Mouse (Mus musculus) hindbrain, postnatal 0 days (tissue): ENCODE measurements around the gene Akr1cl. TPM values are rescaled to one million over a fixed set of nuclear protein-coding genes. Genes with fewer than 3 reads are reported as not detected.
A peak's percentile ranks its signal among the peaks of the same experiment; 100 is the strongest.

Source experiments
- ATAC-seq: fragments of 200-750 bp; cut with Nextera tagmentation; 2 replicates; pipeline ENCODE4 v1.8.0; 2017; ENCODE audit warnings: mild to moderate bottlenecking, moderate TSS enrichment, moderate library complexity
- DNase-seq: peaks from one replicate; pipeline ENCODE4 v3.0.0-alpha.2; 2015; ENCODE audit warnings: low spot score
- H3K27ac ChIP-seq: fragments of 300-500 bp; sonication (generic); 2 replicates; pipeline ENCODE4 v1.5.1; 2014; ENCODE audit warnings: mild to moderate bottlenecking
- H3K27me3 ChIP-seq: fragments of 300-500 bp; sonication (generic); 2 replicates; pipeline ENCODE4 v1.6.1; 2014; ENCODE audit warnings: low read length, mixed read lengths; ENCODE audit not compliant: insufficient read depth
- H3K36me3 ChIP-seq: fragments of 300-500 bp; sonication (generic); 2 replicates; pipeline ENCODE4 v1.6.1; 2014; ENCODE audit warnings: low read length, mixed read lengths; ENCODE audit not compliant: insufficient read depth
- H3K4me1 ChIP-seq: fragments of 300-500 bp; sonication (generic); 2 replicates; pipeline ENCODE4 v1.6.1; 2014; ENCODE audit warnings: antibody characterized with exemption, low read length, mixed read lengths; ENCODE audit not compliant: insufficient read depth
- H3K4me2 ChIP-seq: fragments of 300-500 bp; sonication (generic); 2 replicates; pipeline ENCODE4 v1.6.1; 2014; ENCODE audit warnings: low read depth, mild to moderate bottlenecking, low read length, moderate library complexity, mixed read lengths
- H3K4me3 ChIP-seq: fragments of 300-500 bp; sonication (generic); 2 replicates; pipeline ENCODE4 v1.5.1; 2014; ENCODE audit warnings: low read length
- H3K9ac ChIP-seq: fragments of 300-500 bp; sonication (generic); replicated peaks from 2 replicates; pipeline ENCODE4 v1.6.1; 2014; ENCODE audit warnings: mild to moderate bottlenecking, low read length, moderate library complexity, mixed read lengths
- H3K9me3 ChIP-seq: fragments of 300-500 bp; sonication (generic); 2 replicates; pipeline ENCODE4 v1.6.1; 2016; ENCODE audit warnings: low read length, mixed read lengths
- CTCF ChIP-seq: IDR thresholded peaks from 2 replicates; pipeline ENCODE4 v1.5.1; 2016; ENCODE audit warnings: antibody characterized with exemption, control low read depth, low read depth
- WGBS: fragments of 180-500 bp; shearing (Covaris S2); extraction: QIAGEN DNeasy Blood & Tissue Kit; methylation state at CpG from one replicate; pipeline ENCODE4 v1.1.7; 2014; 5-methylcytosine and 5-hydroxymethylcytosine counted together
- polyA plus RNA-seq: library from polyadenylated mRNA; unstranded; fragments of >200 nt; fragmentation: Nextera tagmentation; extraction: Ambion mirVana; gene quantifications from 2 replicates; pipeline ENCODE4 v1.2.1, GENCODE M21; 2015
- total RNA-seq: library from RNA; depleted of rRNA; stranded (reverse); fragments of >200 nt; gene quantifications from 2 replicates; pipeline ENCODE4 v1.2.3, GENCODE M21; 2014

Gene Akr1cl
- total and polyA plus RNA-seq, 2 experiments from 2014 or later, result 0.10 TPM; not detected in 1

- no peak overlapping the region for H3K9ac ChIP-seq
- no peak for TF ChIP-seq CTCF
- 59% methylated on average over 6 of the region's 6 CpGs for WGBS
Measured at GRCm38 (mm10) chr1:65040806-65041205, 8.2 kb upstream of the Akr1cl start.

DNA sequence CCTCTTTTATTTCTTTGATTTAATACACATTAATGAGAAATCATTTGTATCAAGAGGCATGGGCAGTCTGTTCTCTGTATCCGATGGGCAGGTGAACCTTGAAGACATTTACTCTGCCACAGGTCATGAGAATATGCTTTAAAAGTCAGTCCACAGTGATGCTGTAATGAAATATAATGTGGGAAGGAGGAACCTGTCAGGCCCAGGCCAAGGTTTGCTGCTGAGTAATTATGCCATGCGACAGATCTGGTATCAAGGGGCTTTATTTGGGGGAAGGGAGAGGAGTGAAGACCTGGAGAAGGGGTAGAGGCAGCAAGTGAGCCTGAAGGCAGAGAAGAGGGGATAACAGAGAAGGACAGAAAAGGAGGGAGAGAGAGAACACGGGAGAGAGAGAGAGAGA is 7.1 kb upstream of the Akr1cl start:
- no peak overlapping the region for H3K27ac ChIP-seq
- H3K9me3 ChIP-seq, result no peaks in the 10 kb centered on the region
- no peak overlapping the region for H3K9ac ChIP-seq
- H3K36me3 ChIP-seq, result no peaks in the 10 kb centered on the region
- 80% methylated on average over 3 of the region's 3 CpGs for WGBS
- H3K27me3 ChIP-seq, result no peaks in the 10 kb centered on the region
- no peak for DNase-seq
- no peak overlapping the region for H3K4me3 ChIP-seq
- H3K4me2 ChIP-seq, result no peak overlapping the region
- no peak for ATAC-seq
- no peak for TF ChIP-seq CTCF
- no peaks in the 10 kb centered on the region for H3K4me1 ChIP-seq

More at GRCm38 (mm10) chr1:65040806-65041205, 8.2 kb upstream of the Akr1cl start:
- ATAC-seq (no peak), DNase-seq (no peak)
- H3K4me2 ChIP-seq, result no peak overlapping the region
- no peaks in the 10 kb centered on the region for H3K4me1 ChIP-seq
- H3K9me3 ChIP-seq, result no peaks in the 10 kb centered on the region
- no peaks in the 10 kb centered on the region for H3K36me3 ChIP-seq
- no peak overlapping the region for H3K4me3 ChIP-seq
- H3K27ac ChIP-seq, result no peak overlapping the region
- no peaks in the 10 kb centered on the region for H3K27me3 ChIP-seq

- no peak overlapping the region for H3K4me3 ChIP-seq
- ATAC-seq (no peak), DNase-seq (no peak)
- no peaks in the 10 kb centered on the region for H3K27me3 ChIP-seq
- TF ChIP-seq CTCF, result no peak
- no peaks in the 10 kb centered on the region for H3K9me3 ChIP-seq
- no peak overlapping the region for H3K4me2 ChIP-seq
- H3K4me1 ChIP-seq, result no peaks in the 10 kb centered on the region
- WGBS, result 75% methylated on average over 2 of the region's 2 CpGs
- H3K27ac ChIP-seq, result no peak overlapping the region
- no peaks in the 10 kb centered on the region for H3K36me3 ChIP-seq
- H3K9ac ChIP-seq, result no peak overlapping the region
Measured at GRCm38 (mm10) chr1:65037542-65037941, 5.0 kb upstream of the Akr1cl start.

DNA sequence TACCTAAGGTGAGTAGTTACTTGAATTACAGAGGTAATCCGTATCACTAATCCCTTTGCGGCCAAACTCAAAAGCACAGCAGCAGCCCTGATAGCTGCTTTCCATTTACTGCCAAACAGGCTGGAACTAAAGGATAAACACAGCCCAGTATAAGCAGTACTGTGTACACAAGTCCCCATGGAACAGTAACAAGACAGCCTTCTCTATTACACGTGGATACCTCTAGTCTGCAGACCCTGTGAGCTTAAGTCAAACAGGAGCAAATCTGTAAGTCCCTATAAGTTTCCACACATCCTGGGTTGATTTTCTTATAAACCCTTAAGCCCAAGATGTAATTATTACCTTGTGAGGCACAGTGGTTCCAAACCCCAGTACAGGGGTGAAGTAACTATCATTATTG is 3.0 kb upstream of the Akr1cl start:
- Histone ChIP-seq H3K4me2 (no peak overlapping the region), H3K4me3 (no peak overlapping the region), H3K27me3 (no peaks in the 10 kb centered on the region), H3K4me1 (no peaks in the 10 kb centered on the region), H3K36me3 (no peaks in the 10 kb centered on the region), H3K27ac (no peak overlapping the region), H3K9ac (no peak overlapping the region), H3K9me3 (no peaks in the 10 kb centered on the region)
- ATAC-seq (no peak), DNase-seq (no peak)
- 45% methylated on average over 3 of the region's 3 CpGs for WGBS
- TF ChIP-seq CTCF, result no peak

- DNase-seq, result no peak
- H3K27me3 ChIP-seq, result no peaks in the 10 kb centered on the region
- H3K4me1 ChIP-seq, result no peaks in the 10 kb centered on the region
- 59% methylated on average over 9 of the region's 9 CpGs for WGBS
- no peaks in the 10 kb centered on the region for H3K36me3 ChIP-seq
- no peak overlapping the region for H3K4me3 ChIP-seq
- ATAC-seq, result no peak
- no peak for TF ChIP-seq CTCF
- H3K9me3 ChIP-seq, result no peaks in the 10 kb centered on the region
- H3K27ac ChIP-seq, result no peak overlapping the region
- no peak overlapping the region for H3K9ac ChIP-seq
- no peak overlapping the region for H3K4me2 ChIP-seq
Measured at GRCm38 (mm10) chr1:65028206-65028605, 4.4 kb downstream of the Akr1cl start.

- Histone ChIP-seq H3K27ac (no peak overlapping the region), H3K4me3 (no peak overlapping the region), H3K36me3 (no peaks in the 10 kb centered on the region), H3K9ac (no peak overlapping the region), H3K4me1 (no peaks in the 10 kb centered on the region), H3K4me2 (no peak overlapping the region), H3K27me3 (no peaks in the 10 kb centered on the region), H3K9me3 (no peaks in the 10 kb centered on the region)
- WGBS, result 84% methylated on average over 4 of the region's 4 CpGs
- ATAC-seq, result no peak
- TF ChIP-seq CTCF, result no peak
- no peak for DNase-seq
Measured at GRCm38 (mm10) chr1:65012726-65013125, 19.8 kb downstream of the Akr1cl start.

DNA sequence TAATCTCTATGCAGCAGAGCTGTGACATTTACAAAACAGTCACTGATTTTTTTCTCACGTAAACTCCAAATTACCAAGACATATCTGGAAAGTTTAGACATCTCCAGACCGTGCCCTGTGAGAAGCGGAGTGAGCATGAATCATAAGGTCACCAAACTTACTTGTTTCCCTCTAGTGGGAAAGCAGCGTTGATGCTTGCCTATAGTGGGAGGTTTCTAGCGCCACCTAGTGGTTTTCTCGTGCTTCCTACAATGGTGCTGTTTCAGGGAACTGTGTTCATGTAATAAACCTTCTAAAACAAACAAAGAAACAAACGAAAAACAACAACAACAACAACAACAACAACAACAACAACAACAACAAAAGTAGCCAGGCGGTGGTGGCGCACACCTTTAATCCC is 22.4 kb downstream of the Akr1cl start:
- WGBS, result 10% methylated on average over 9 of the region's 9 CpGs

More for the DNA sequence above, 22.4 kb downstream of the Akr1cl start:
- H3K27me3 ChIP-seq, result no peaks in the 10 kb centered on the region
- ATAC-seq (peak; percentile 90), DNase-seq (peak; percentile 94)
- no peaks in the 10 kb centered on the region for H3K36me3 ChIP-seq
- no peak overlapping the region for H3K27ac ChIP-seq
- no peak overlapping the region for H3K9ac ChIP-seq
- H3K9me3 ChIP-seq, result no peaks in the 10 kb centered on the region
- TF ChIP-seq CTCF, result peak; percentile 99
- H3K4me3 ChIP-seq, result no peak overlapping the region
- no peak overlapping the region for H3K4me2 ChIP-seq
- no peaks in the 10 kb centered on the region for H3K4me1 ChIP-seq
